Mouse (Mus musculus): ENCODE data around the gene H2-DMa. TPM values are rescaled to one million over a fixed set of nuclear protein-coding genes. Genes with fewer than 3 reads are reported as not detected.
A peak's percentile ranks its signal among the peaks of the same experiment; 100 is the strongest.
"Not testable (repeated sequence)": the region's sequence is repeated elsewhere in the genome, so short reads cannot be mapped to it uniquely, and the experiment has no call there.

The H2-DMa gene
- total RNA-seq, 4 experiments from 2014 or later, result 12.2 to 24.6 (median 21.1) TPM

- DNase-seq, result no peak
Measured at GRCm38 (mm10) chr17:34126826-34127420, 7.6 kb downstream of the H2-DMa start.

- no peak for DNase-seq
Measured at GRCm38 (mm10) chr17:34127475-34127874, 8.1 kb downstream of the H2-DMa start.

- no peak for DNase-seq
Measured at GRCm38 (mm10) chr17:34128264-34128937, 9.1 kb downstream of the H2-DMa start.

- DNase-seq, result no peak
Measured at GRCm38 (mm10) chr17:34128944-34129791, 9.8 kb downstream of the H2-DMa start.

- DNase-seq, result no peak
Measured at GRCm38 (mm10) chr17:34130073-34130947, 11.0 kb downstream of the H2-DMa start.

GRCm38 (mm10) chr17:34131911-34132310, 12.6 kb downstream of the H2-DMa start:
- no peak for DNase-seq

- no peak for DNase-seq
Measured at GRCm38 (mm10) chr17:34133289-34133688, 13.9 kb downstream of the H2-DMa start.

GRCm38 (mm10) chr17:34134451-34134850, 15.1 kb downstream of the H2-DMa start:
- DNase-seq, result no peak

- DNase-seq, result peak; percentile 96
Measured at GRCm38 (mm10) chr17:34135297-34136224, 16.2 kb downstream of the H2-DMa start.

GRCm38 (mm10) chr17:34137601-34138000, 18.3 kb downstream of the H2-DMa start:
- DNase-seq, result no peak

- DNase-seq, result no peak
Measured at GRCm38 (mm10) chr17:34138655-34139054, 19.3 kb downstream of the H2-DMa start.

GRCm38 (mm10) chr17:34139416-34139815, 20.1 kb downstream of the H2-DMa start:
- no peak for DNase-seq

- no peak for DNase-seq
Measured at GRCm38 (mm10) chr17:34140240-34140639, 20.9 kb downstream of the H2-DMa start.

GRCm38 (mm10) chr17:34141448-34141847, 22.1 kb downstream of the H2-DMa start:
- DNase-seq, result no peak

GRCm38 (mm10) chr17:34142456-34143010, 23.2 kb downstream of the H2-DMa start:
- DNase-seq, result no peak

GRCm38 (mm10) chr17:34143033-34143432, 23.7 kb downstream of the H2-DMa start, which contains the start of gene H2-DMb2:
TSS of gene H2-DMb2 (plus strand) at chr17:34143307.
- DNase-seq, result no peak

GRCm38 (mm10) chr17:34143461-34143860, 24.1 kb downstream of the H2-DMa start:
- no peak for DNase-seq

GRCm38 (mm10) chr17:34144221-34144620, 24.9 kb downstream of the H2-DMa start:
- not testable (repeated sequence) for DNase-seq

- no peak for DNase-seq
Measured at GRCm38 (mm10) chr17:34144960-34145371, 25.6 kb downstream of the H2-DMa start.

GRCm38 (mm10) chr17:34152923-34153322, 33.6 kb downstream of the H2-DMa start, which contains the start of gene H2-DMb1:
TSS of gene H2-DMb1 (plus strand) at chr17:34153072.
- DNase-seq, result peak; percentile 36

- DNase-seq, result no peak
Measured at GRCm38 (mm10) chr17:34155534-34155933, 36.2 kb downstream of the H2-DMa start.
